Mouse (Mus musculus) MEL (cell line): Measurements from ENCODE around the gene Grik5. TPM values are rescaled to one million over a fixed set of nuclear protein-coding genes. Genes with fewer than 3 reads are reported as not detected.

Experiments used
- DNase-seq: peaks from one replicate; pipeline ENCODE4 v3.0.0; 2011; ENCODE audit warnings: low read depth, low spot score
- H3K27ac ChIP-seq: 2 replicates; pipeline ENCODE4 v1.5.1; 2012; ENCODE audit warnings: low read depth, mild to moderate bottlenecking, control low read depth, low read length, moderate library complexity; ENCODE audit not compliant: control insufficient read depth
- H3K27me3 ChIP-seq, 2 experiments: fragments of 150-350 bp in 1 of 2; sonication (generic) in 1 of 2; 2 replicates each; pipeline ENCODE4 v1.6.1; 2012; ENCODE audit warnings: low read length in 2 of 2, mild to moderate bottlenecking in 2 of 2, improper control_type of control experiment in 1 of 2, moderate library complexity in 1 of 2; ENCODE audit not compliant: insufficient read depth in 2 of 2, control insufficient read depth in 1 of 2
- H3K36me3 ChIP-seq, 2 experiments: 2 replicates each; pipeline ENCODE4 v1.6.1; 2012 to 2014; ENCODE audit warnings: low read length in 2 of 2, improper control_type of control experiment in 1 of 2, inconsistent platforms in 1 of 2, mild to moderate bottlenecking in 1 of 2; ENCODE audit not compliant: insufficient read depth in 2 of 2, control insufficient read depth in 1 of 2
- H3K4me1 ChIP-seq, 2 experiments: fragments of 150-350 bp in 1 of 2; sonication (generic) in 1 of 2; 2 replicates each; pipeline ENCODE4 v1.6.1; 2012; ENCODE audit warnings: low read length in 2 of 2, improper control_type of control experiment in 1 of 2, mild to moderate bottlenecking in 1 of 2; ENCODE audit not compliant: insufficient read depth in 2 of 2, control insufficient read depth in 1 of 2
- H3K4me3 ChIP-seq, 2 experiments: fragments of 150-350 bp in 1 of 2; sonication (generic) in 1 of 2; 2 replicates each; pipeline ENCODE4 v1.5.1; 2012; ENCODE audit warnings: low read depth in 2 of 2, low read length in 2 of 2, mild to moderate bottlenecking in 2 of 2, moderate library complexity in 2 of 2, control low read depth in 1 of 2, improper control_type of control experiment in 1 of 2; ENCODE audit not compliant: control insufficient read depth in 1 of 2, insufficient read depth in 1 of 2
- H3K79me2 ChIP-seq: 2 replicates; pipeline ENCODE4 v1.6.1; 2012; ENCODE audit warnings: mild to moderate bottlenecking, low read length, moderate library complexity; ENCODE audit not compliant: control insufficient read depth, poor library complexity, insufficient read depth
- H3K9ac ChIP-seq: 2 replicates; pipeline ENCODE4 v1.6.1; 2012; ENCODE audit warnings: low read depth, mild to moderate bottlenecking, control low read depth, low read length, moderate library complexity; ENCODE audit not compliant: control insufficient read depth, poor library complexity, severe bottlenecking
- H3K9me3 ChIP-seq: fragments of 150-350 bp; sonication (generic); replicated peaks from 2 replicates; pipeline ENCODE4 v1.6.1; 2012; ENCODE audit warnings: mild to moderate bottlenecking, low read length, improper control_type of control experiment, moderate library complexity; ENCODE audit not compliant: insufficient read depth
- BHLHE40 ChIP-seq: IDR thresholded peaks from 2 replicates; pipeline ENCODE4 v1.6.1; 2012; ENCODE audit warnings: low read depth, mild to moderate bottlenecking, inconsistent platforms, low read length, improper control_type of control experiment, borderline replicate concordance
- CHD1 ChIP-seq: IDR thresholded peaks from 2 replicates; pipeline ENCODE4 v1.6.1; 2012; ENCODE audit warnings: low read depth, mild to moderate bottlenecking, inconsistent platforms, low read length, improper control_type of control experiment
- CHD2 ChIP-seq: IDR thresholded peaks from 2 replicates; pipeline ENCODE4 v1.6.1; 2011; ENCODE audit warnings: low read length, improper control_type of control experiment
- CTCF ChIP-seq, 3 experiments: IDR thresholded peaks in 2 of 3; conservative IDR thresholded peaks in 1 of 3; 2 replicates each; pipeline ENCODE4 v1.5.1; 2011 to 2012; ENCODE audit warnings: low read length in 3 of 3, low read depth in 2 of 3, mild to moderate bottlenecking in 2 of 3, improper control_type of control experiment in 1 of 3, inconsistent platforms in 1 of 3, mixed read lengths in 1 of 3, moderate library complexity in 1 of 3; ENCODE audit not compliant: control insufficient read depth in 1 of 3, insufficient read depth in 1 of 3, poor library complexity in 1 of 3, severe bottlenecking in 1 of 3
- GABPA ChIP-seq: IDR thresholded peaks from 2 replicates; pipeline ENCODE4 v1.6.1; 2012; ENCODE audit warnings: low read depth, mild to moderate bottlenecking, inconsistent platforms, low read length, improper control_type of control experiment, moderate library complexity
- KAT2A ChIP-seq: conservative IDR thresholded peaks from 2 replicates; pipeline ENCODE4 v1.6.1; 2012; ENCODE audit warnings: low read depth, low read length, improper control_type of control experiment, inconsistent platforms
- MEF2A ChIP-seq: IDR thresholded peaks from 2 replicates; pipeline ENCODE4 v1.6.1; 2014; ENCODE audit warnings: low read depth, mild to moderate bottlenecking, inconsistent platforms, low read length, improper control_type of control experiment; ENCODE audit not compliant: poor library complexity, insufficient replicate concordance, severe bottlenecking; ENCODE audit errors: extremely low read depth
- MYC ChIP-seq: IDR thresholded peaks from 2 replicates; pipeline ENCODE4 v1.6.1; 2011; ENCODE audit warnings: low read depth, mild to moderate bottlenecking, low read length, improper control_type of control experiment, moderate library complexity
- POLR2A ChIP-seq, 2 experiments: IDR thresholded peaks; 2 replicates each; pipeline ENCODE4 v1.6.1; 2011 to 2012; ENCODE audit warnings: low read length in 2 of 2, mild to moderate bottlenecking in 2 of 2, control low read depth in 1 of 2, improper control_type of control experiment in 1 of 2, low read depth in 1 of 2, moderate library complexity in 1 of 2; ENCODE audit not compliant: control insufficient read depth in 1 of 2, insufficient read depth in 1 of 2, poor library complexity in 1 of 2
- RAD21 ChIP-seq: IDR thresholded peaks from 2 replicates; pipeline ENCODE4 v1.6.1; 2011; ENCODE audit warnings: mild to moderate bottlenecking, low read depth, low read length, improper control_type of control experiment
- RCOR1 ChIP-seq: IDR thresholded peaks from 2 replicates; pipeline ENCODE4 v1.6.1; 2012; ENCODE audit warnings: low read depth, mild to moderate bottlenecking, inconsistent platforms, low read length, improper control_type of control experiment
- SIN3A ChIP-seq: IDR thresholded peaks from 2 replicates; pipeline ENCODE4 v1.6.1; 2012; ENCODE audit warnings: low read length, improper control_type of control experiment, inconsistent platforms
- UBTF ChIP-seq: IDR thresholded peaks from 2 replicates; pipeline ENCODE4 v1.6.1; 2012; ENCODE audit warnings: low read depth, mild to moderate bottlenecking, inconsistent platforms, low read length, improper control_type of control experiment, moderate library complexity, borderline replicate concordance; ENCODE audit not compliant: insufficient read depth
- USF2 ChIP-seq, 2 experiments: IDR thresholded peaks; 2 replicates each; pipeline ENCODE4 v1.6.1; 2011 to 2012; ENCODE audit warnings: improper control_type of control experiment in 2 of 2, low read length in 2 of 2, borderline replicate concordance in 1 of 2, inconsistent platforms in 1 of 2, low read depth in 1 of 2, mild to moderate bottlenecking in 1 of 2; ENCODE audit not compliant: insufficient read depth in 1 of 2
- ZC3H11A ChIP-seq: IDR thresholded peaks from 2 replicates; pipeline ENCODE4 v1.6.1; 2012; ENCODE audit warnings: low read depth, mild to moderate bottlenecking, inconsistent platforms, low read length, improper control_type of control experiment
- ZMIZ1 ChIP-seq: IDR thresholded peaks from 2 replicates; pipeline ENCODE4 v1.6.1; 2012; ENCODE audit warnings: low read depth, mild to moderate bottlenecking, inconsistent platforms, low read length, improper control_type of control experiment, moderate library complexity
- polyA plus RNA-seq, 2 experiments: library from polyadenylated mRNA; stranded (reverse) in 1 of 2; unstranded in 1 of 2; fragments of >175 nt in 1 of 2; fragments of >200 nt in 1 of 2; gene quantifications; 2 replicates each; pipeline versions ENCODE4 v1.2.1 to v1.2.4; 2012; ENCODE audit warnings: low replicate concordance in 2 of 2, low read depth in 1 of 2; ENCODE audit not compliant: insufficient read length in 2 of 2, insufficient read depth in 1 of 2, missing spikeins in 1 of 2
- total RNA-seq: library from RNA; depleted of rRNA; stranded (reverse); fragments of 300-350 nt; gene quantifications from 2 replicates; pipeline ENCODE4 v1.2.3, GENCODE M21; 2012

The Grik5 gene
- total and polyA plus RNA-seq, 3 experiments = 3.5 to 22.0 TPM; not detected in 1

- H3K27me3 ChIP-seq = no peaks in the 10 kb centered on the region
- H3K4me3 ChIP-seq = no peak overlapping the region
- no peak overlapping the region for H3K27ac ChIP-seq
- H3K9ac ChIP-seq = no peak overlapping the region
- peaks cover 9 to 40% of the 10 kb centered on the region in 2 experiments for H3K4me1 ChIP-seq
- H3K36me3 ChIP-seq = peaks cover 4 to 33% of the 10 kb centered on the region in 2 experiments
- H3K79me2 ChIP-seq = peaks cover 41% of the 10 kb centered on the region
- no peaks in the 10 kb centered on the region for H3K9me3 ChIP-seq
- no peak for DNase-seq
- TF ChIP-seq ZMIZ1 (no peak), CHD1 (no peak), MYC (no peak), ZC3H11A (no peak), USF2 (IDR thresholded peaks at IDR 0.05; ENCODE audit: borderline replicate concordance in 1 of 2, insufficient read depth in 1 of 2, low read depth in 1 of 2, low read length in 2 of 2) (no peak), RCOR1 (no peak)
- TF ChIP-seq, all 39 proteins: peak for 0
Observed at GRCm38 (mm10) chr7:25079496-25080026, 7.4 kb upstream of the Grik5 start.

- TF ChIP-seq UBTF (0 out of 2 replicates have a peak, but pooled peaks have one; percentile 58), GABPA (no peak), ZMIZ1 (no peak), RAD21 (no peak), KAT2A (no peak), MYC (no peak), BHLHE40 (no peak), SIN3A (peak; percentile 11; the same call in 1 of the 2 replicates), POLR2A (IDR thresholded peaks at IDR 0.05; ENCODE audit: control insufficient read depth in 1 of 2, insufficient read depth in 1 of 2, low read depth in 1 of 2, low read length in 2 of 2, poor library complexity in 1 of 2) (peak in 1 of 2 experiments; percentile 80; a peak in 2 of 4 replicates), CHD2 (no peak), MEF2A (no peak), USF2 (IDR thresholded peaks at IDR 0.05; ENCODE audit: borderline replicate concordance in 1 of 2, insufficient read depth in 1 of 2, low read depth in 1 of 2, low read length in 2 of 2) (no peak), CTCF (IDR thresholded peaks at IDR 0.05 in 2 of 3, conservative IDR thresholded peaks at IDR 0.05 in 1 of 3; ENCODE audit: control insufficient read depth in 1 of 3, insufficient read depth in 1 of 3, low read depth in 2 of 3, low read length in 3 of 3, poor library complexity in 1 of 3, severe bottlenecking in 1 of 3) (no peak)
- peaks cover 2 to 20% of the 10 kb centered on the region in 2 experiments for H3K36me3 ChIP-seq
- no peak for DNase-seq
- H3K4me3 ChIP-seq = peak overlapping the region; percentile 74 to 83
- H3K9me3 ChIP-seq = no peaks in the 10 kb centered on the region
- no peaks in the 10 kb centered on the region for H3K27me3 ChIP-seq
- peak overlapping the region; percentile 94 for H3K9ac ChIP-seq
- H3K4me1 ChIP-seq = peaks cover 9 to 37% of the 10 kb centered on the region in 2 experiments
- H3K79me2 ChIP-seq = peaks cover 41% of the 10 kb centered on the region
- peak overlapping the region; percentile 50 for H3K27ac ChIP-seq
Observed at GRCm38 (mm10) chr7:25077414-25077755, 5.2 kb upstream of the Grik5 start.
